Mouse (Mus musculus) left cerebral cortex, adult 6 months (tissue): ENCODE data around the gene Ackr2. TPM values are rescaled to one million over a fixed set of nuclear protein-coding genes. Genes with fewer than 3 reads are reported as not detected.

ENCODE experiments used
- long read RNA-seq, 2 experiments: library from polyadenylated mRNA; unstranded; transcript quantifications; one replicate each; pipeline ENCODE4 v2.0.0; 2019 to 2020
- polyA plus RNA-seq: library from polyadenylated mRNA; unstranded; fragments of <200 nt; fragmentation: Nextera tagmentation; gene quantifications from 2 replicates; pipeline ENCODE4 v1.2.3, GENCODE M21; 2021

Ackr2 gene
- polyA plus RNA-seq, result 1.2 and 1.5 TPM in 2 replicates
- long read RNA-seq, experiment 1, partial matches to known transcripts, result 0 of 1 reads
- long read RNA-seq, experiment 1, other reads (novel, unspliced or antisense), result 1 of 1 reads
- long read RNA-seq, experiment 2, partial matches to known transcripts, result 0 of 3 reads
- long read RNA-seq, experiment 2, other reads (novel, unspliced or antisense), result 2 of 3 reads

DNA sequence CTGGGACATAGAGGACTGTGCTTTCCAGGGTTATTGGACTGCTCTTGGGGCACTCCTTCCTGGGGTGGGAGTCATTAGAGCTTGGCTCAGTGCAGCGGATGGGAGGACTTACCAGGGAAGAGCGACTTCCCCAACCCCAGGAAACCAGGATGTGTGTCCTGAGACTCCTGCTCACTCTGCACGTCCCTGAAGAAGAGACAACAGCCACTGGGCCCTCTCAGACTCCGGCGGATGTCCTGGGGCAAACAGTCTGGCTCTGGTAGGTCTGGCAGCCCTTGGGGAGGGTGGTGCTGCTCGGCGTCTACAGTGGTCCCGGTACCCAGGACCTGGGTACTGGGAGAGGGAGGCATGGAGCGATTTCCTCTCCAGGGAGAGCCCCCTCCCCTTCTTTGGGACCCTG, at the start of gene Ackr2:
Gene Ackr2 (plus strand): TSS at position 111 of the 400 bp plus-strand sequence.

DNA sequence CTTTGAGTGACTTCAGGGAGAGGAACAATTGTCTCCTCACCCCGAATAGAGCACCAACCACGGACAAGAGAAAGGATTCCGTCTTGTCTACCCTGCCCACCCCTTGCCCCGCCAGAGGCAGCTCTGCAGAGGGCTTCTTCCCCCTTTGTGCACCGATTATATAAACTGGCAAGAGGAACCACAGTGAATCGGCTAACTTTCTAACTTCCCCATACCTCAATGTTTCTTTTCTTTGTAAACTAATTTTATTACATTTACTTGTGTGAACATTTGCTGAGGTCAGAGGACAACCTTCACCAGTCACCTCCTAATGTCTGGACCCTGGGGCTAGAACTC, 40.0 kb upstream of the Ackr2 start, which contains the start of gene Higd1a:
Gene Higd1a (minus strand): TSS at position 210 of the 336 bp plus-strand sequence.

DNA sequence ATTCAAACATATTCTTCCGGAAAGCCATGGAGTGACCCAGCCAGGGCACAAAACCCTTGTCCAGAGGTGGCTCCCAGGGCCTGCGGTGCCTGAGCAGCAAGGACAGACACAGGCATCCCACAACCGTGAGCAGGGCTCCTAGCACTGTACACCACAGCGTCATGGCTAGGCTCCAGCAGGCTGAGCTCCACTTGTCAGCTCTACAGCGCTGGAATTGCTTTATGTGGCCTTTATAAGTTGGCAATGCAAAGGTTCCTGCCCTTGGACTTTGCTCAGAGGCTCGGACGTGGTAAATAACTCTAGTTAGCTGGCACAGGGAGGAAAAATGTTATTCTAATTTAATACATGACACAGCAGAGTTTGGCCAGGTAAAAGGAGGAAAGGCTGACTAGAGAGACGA, 17.9 kb downstream of the Ackr2 start, which contains the start of gene Cyp8b1:
Gene Cyp8b1 (minus strand): TSS at position 204 of the 400 bp plus-strand sequence.

DNA sequence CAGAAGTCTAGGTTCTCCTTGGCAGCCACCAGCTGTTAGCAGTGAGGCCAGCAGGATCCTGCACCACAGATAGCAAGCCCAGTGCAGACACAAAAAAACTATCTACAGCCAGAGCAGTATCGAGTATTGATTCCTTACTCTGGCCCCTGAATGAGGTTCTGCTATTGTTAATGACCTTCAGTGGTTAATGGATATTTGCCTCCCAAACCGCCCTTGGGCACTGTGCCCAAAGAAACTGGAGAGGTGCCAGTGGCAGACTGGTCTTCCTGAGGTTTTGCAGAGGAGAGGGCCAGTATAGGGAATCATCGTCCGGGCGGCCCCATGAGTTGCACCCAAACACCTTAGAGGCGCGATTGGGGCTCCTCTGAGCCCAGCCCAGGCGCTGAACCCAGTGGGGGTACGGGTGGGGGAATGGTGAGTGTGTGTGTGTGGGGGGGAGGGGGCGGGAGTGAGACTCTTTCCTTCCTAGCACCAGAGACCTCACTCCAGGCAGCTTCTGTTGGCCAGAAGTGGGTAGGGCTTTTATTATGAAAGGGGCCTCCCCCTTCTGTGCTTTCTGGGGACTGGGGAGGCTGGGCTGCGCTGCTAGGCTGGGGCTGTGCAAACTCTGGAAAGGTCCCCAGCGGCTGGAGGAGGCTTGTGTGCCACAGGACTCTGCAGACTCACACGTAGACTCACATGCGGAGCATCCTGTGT, 52.4 kb downstream of the Ackr2 start, which contains the start of gene Fam198a:
Gene Fam198a (plus strand): TSS at position 571 of the 696 bp plus-strand sequence.

Other genes starting within 250 kb of the Ackr2 start
- 4.9 and 9.2 TPM in 2 replicates for gene Sec22c, start 192.9 kb upstream of the Ackr2 start, polyA plus RNA-seq
- gene Ss18l2, start 188.0 kb upstream of the Ackr2 start, polyA plus RNA-seq, result 339 and 487 TPM in 2 replicates
- gene Nktr, start 179.2 kb upstream of the Ackr2 start, polyA plus RNA-seq, result 15.9 and 20.9 TPM in 2 replicates
- gene Zfp651, start 139.0 kb upstream of the Ackr2 start, polyA plus RNA-seq, result 7.3 and 8.1 TPM in 2 replicates
- 7.3 and 9.7 TPM in 2 replicates for gene Klhl40, start 120.7 kb upstream of the Ackr2 start, polyA plus RNA-seq
- 17.1 and 18.6 TPM in 2 replicates for gene Hhatl, start 105.8 kb upstream of the Ackr2 start, polyA plus RNA-seq
- gene Ccdc13, start 58.9 kb upstream of the Ackr2 start, polyA plus RNA-seq, result 10.9 and 11.3 TPM in 2 replicates
- gene Higd1a, start 40.0 kb upstream of the Ackr2 start, polyA plus RNA-seq, result 255 and 284 TPM in 2 replicates
- 0.09 TPM in 1 of 2 replicates, not detected in the other for gene Cyp8b1, start 17.9 kb downstream of the Ackr2 start, polyA plus RNA-seq
- 2.7 and 3.5 TPM in 2 replicates for gene Fam198a, start 52.6 kb downstream of the Ackr2 start, polyA plus RNA-seq
- gene Pomgnt2, start 98.8 kb downstream of the Ackr2 start, polyA plus RNA-seq, result 40.9 and 43.0 TPM in 2 replicates
- 51.3 and 60.0 TPM in 2 replicates for gene Snrk, start 218.9 kb downstream of the Ackr2 start, polyA plus RNA-seq